Mouse (Mus musculus) heart, postnatal 36 days (tissue): ENCODE data around the gene Casr. TPM values are rescaled to one million over a fixed set of nuclear protein-coding genes. Genes with fewer than 3 reads are reported as not detected.

Experiments
- DNase-seq, 2 experiments: peaks; one replicate each; pipeline ENCODE4 v3.0.0; 2021 to 2022
- intact Hi-C: fragments of 180-260 bp; cut with DNase I; formaldehyde crosslinking; loops from one replicate; pipeline ENCODE4 v1.15.1; 2025
- total RNA-seq, 2 experiments: library from RNA; stranded (reverse); gene quantifications; 2 replicates each; pipeline ENCODE4 v1.2.3; 2021

Gene Casr
- total RNA-seq, 2 experiments from 2014 or later: 0.08 TPM; not detected in 1

DNA sequence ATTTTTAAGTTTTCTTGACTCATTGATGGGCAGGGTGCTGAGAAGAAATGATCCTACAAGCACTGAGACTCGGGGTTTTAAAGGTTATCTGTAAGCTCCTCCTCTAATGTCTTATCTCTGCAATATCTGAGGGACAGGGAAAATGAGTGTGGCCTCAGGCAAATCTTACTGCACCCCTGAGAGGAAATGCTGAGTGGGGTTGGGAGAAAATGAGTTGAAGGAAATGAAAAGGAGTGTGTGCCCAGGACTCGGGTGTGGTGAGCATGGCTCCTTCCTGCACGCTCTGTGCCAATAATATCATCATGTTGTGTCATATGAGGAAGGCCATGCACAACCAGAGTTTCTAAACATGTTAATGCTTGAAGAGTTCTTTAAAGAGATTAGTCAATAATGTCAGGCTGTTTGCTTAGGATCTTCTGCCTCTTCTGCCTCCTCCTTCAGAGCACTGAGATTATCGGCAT lies 106.6 kb downstream of the Casr start, which contains the start of gene Stfa3:
Stfa3 (minus strand) TSS at position 51 of the 461 bp plus-strand sequence.
- intact Hi-C loops: no loop called here
- no peak for DNase-seq

Other genes starting within 250 kb of the Casr start
- gene BC117090, start 227.8 kb downstream of the Casr start, total RNA-seq: not detected
- not detected for gene BC100530, start 194.4 kb downstream of the Casr start, total RNA-seq
- not detected for gene Stfa2, start 153.7 kb downstream of the Casr start, total RNA-seq
- not detected for gene Stfa3, start 106.7 kb downstream of the Casr start, total RNA-seq
- gene Cd86, start 103.9 kb upstream of the Casr start, total RNA-seq: 1 to 10 TPM; 1.9 to 2.6 TPM
- not detected for gene Ildr1, start 131.8 kb upstream of the Casr start, total RNA-seq
- gene Slc15a2, start 222.8 kb upstream of the Casr start, total RNA-seq: 1 to 10 TPM; 1.4 to 2.8 TPM